Mouse (Mus musculus) forebrain, embryonic 13.5 days (tissue): ENCODE measurements at regions not wholly inside any gene's neighbourhood (a gene's known extent, or its start where the extent isn't known, plus 50 kb on each side); places are given as distances from the start of the nearest gene placed in this dataset.
"Not testable (repeated sequence)": the region's sequence is repeated elsewhere in the genome, so short reads cannot be mapped to it uniquely, and the experiment has no call there.

Experiments
- ATAC-seq: fragments of 200-750 bp; cut with Nextera tagmentation; 2 replicates; pipeline ENCODE4 v1.8.0; 2017
- H3K27ac ChIP-seq: fragments of 300-500 bp; sonication (generic); 2 replicates; pipeline ENCODE4 v1.5.1; 2015; ENCODE audit warnings: inconsistent platforms, mild to moderate bottlenecking, moderate library complexity
- H3K27me3 ChIP-seq: fragments of 300-500 bp; sonication (generic); 2 replicates; pipeline ENCODE4 v1.6.1; 2015; ENCODE audit warnings: mild to moderate bottlenecking, inconsistent platforms
- H3K36me3 ChIP-seq: fragments of 300-500 bp; sonication (generic); 2 replicates; pipeline ENCODE4 v1.6.1; 2015; ENCODE audit warnings: mild to moderate bottlenecking, inconsistent platforms; ENCODE audit not compliant: poor library complexity, severe bottlenecking
- H3K4me1 ChIP-seq: fragments of 300-500 bp; sonication (generic); 2 replicates; pipeline ENCODE4 v1.6.1; 2015; ENCODE audit warnings: inconsistent platforms
- H3K4me2 ChIP-seq: fragments of 300-500 bp; sonication (generic); 2 replicates; pipeline ENCODE4 v1.6.1; 2015; ENCODE audit warnings: inconsistent platforms, mild to moderate bottlenecking, moderate library complexity
- H3K4me3 ChIP-seq: fragments of 300-500 bp; sonication (generic); 2 replicates; pipeline ENCODE4 v1.5.1; 2015; ENCODE audit warnings: mild to moderate bottlenecking, inconsistent platforms
- H3K9ac ChIP-seq: fragments of 300-500 bp; sonication (generic); 2 replicates; pipeline ENCODE4 v1.6.1; 2015; ENCODE audit warnings: mild to moderate bottlenecking, inconsistent platforms
- H3K9me3 ChIP-seq: fragments of 300-500 bp; sonication (generic); replicated peaks from 2 replicates; pipeline ENCODE4 v1.6.1; 2016; ENCODE audit warnings: inconsistent platforms
- WGBS: fragments of 180-500 bp; shearing (Covaris S2); methylation state at CpG from one replicate; pipeline ENCODE4 v1.1.7; 2015; 5-methylcytosine and 5-hydroxymethylcytosine counted together

GRCm38 (mm10) chr13:46020945-46021835 is 56.4 kb upstream of the Atxn1 start:
- Histone ChIP-seq H3K9ac (no peak overlapping the region), H3K36me3 (no peaks in the 10 kb centered on the region), H3K4me1 (peaks cover 33% of the 10 kb centered on the region), H3K27me3 (no peaks in the 10 kb centered on the region), H3K4me3 (no peak overlapping the region), H3K27ac (no peak overlapping the region), H3K9me3 (no peaks in the 10 kb centered on the region), H3K4me2 (no peak overlapping the region)
- ATAC-seq, result no peak
- WGBS, result 95% methylated on average over 6 of the region's 6 CpGs

- Histone ChIP-seq H3K4me1 (peaks cover 33% of the 10 kb centered on the region), H3K27ac (no peak overlapping the region), H3K9ac (no peak overlapping the region), H3K4me2 (no peak overlapping the region), H3K4me3 (no peak overlapping the region), H3K9me3 (no peaks in the 10 kb centered on the region), H3K36me3 (no peaks in the 10 kb centered on the region), H3K27me3 (no peaks in the 10 kb centered on the region)
- WGBS, result 41% methylated on average over 9 of the region's 9 CpGs
- ATAC-seq, result peak; percentile 38; the same call in 1 of the 2 replicates
Observed at GRCm38 (mm10) chr13:46019431-46020166, 54.8 kb upstream of the Atxn1 start.

GRCm38 (mm10) chr13:46018903-46019430 is 54.2 kb upstream of the Atxn1 start:
- H3K4me2 ChIP-seq, result no peak overlapping the region
- no peak overlapping the region for H3K9ac ChIP-seq
- peaks cover 30% of the 10 kb centered on the region for H3K4me1 ChIP-seq
- H3K36me3 ChIP-seq, result no peaks in the 10 kb centered on the region
- H3K27me3 ChIP-seq, result no peaks in the 10 kb centered on the region
- no peak for ATAC-seq
- 78% methylated on average over 13 of the region's 13 CpGs for WGBS
- no peak overlapping the region for H3K27ac ChIP-seq
- H3K9me3 ChIP-seq, result no peaks in the 10 kb centered on the region
- no peak overlapping the region for H3K4me3 ChIP-seq

GRCm38 (mm10) chr13:46017742-46018141 is 52.9 kb upstream of the Atxn1 start:
- Histone ChIP-seq H3K4me2 (no peak overlapping the region), H3K27me3 (no peaks in the 10 kb centered on the region), H3K9me3 (no peaks in the 10 kb centered on the region), H3K4me3 (no peak overlapping the region), H3K27ac (no peak overlapping the region), H3K9ac (no peak overlapping the region), H3K4me1 (peaks cover 18% of the 10 kb centered on the region), H3K36me3 (no peaks in the 10 kb centered on the region)
- 98% methylated on average over 5 of the region's 5 CpGs for WGBS
- no peak for ATAC-seq

- H3K4me3 ChIP-seq, H3K9ac ChIP-seq, H3K4me2 ChIP-seq, H3K27ac ChIP-seq, H3K27me3 ChIP-seq, ATAC-seq, H3K36me3 ChIP-seq, H3K9me3 ChIP-seq: not testable (repeated sequence)
- 81% methylated on average over 2 of the region's 2 CpGs for whole genome bisulfite sequencing
- H3K4me1 ChIP-seq, result peaks cover 11% of the 10 kb centered on the region
Observed at GRCm38 (mm10) chr13:46017011-46017410, 52.2 kb upstream of the Atxn1 start.

- Histone ChIP-seq H3K36me3 (no peaks in the 10 kb centered on the region), H3K4me3 (no peak overlapping the region), H3K27me3 (no peaks in the 10 kb centered on the region), H3K4me2 (no peak overlapping the region), H3K9ac (no peak overlapping the region), H3K27ac (no peak overlapping the region), H3K4me1 (peaks cover 11% of the 10 kb centered on the region), H3K9me3 (no peaks in the 10 kb centered on the region)
- 83% methylated on average over 7 of the region's 7 CpGs for WGBS
- ATAC-seq, result no peak
Observed at GRCm38 (mm10) chr13:46015231-46015630, 50.4 kb upstream of the Atxn1 start.

GRCm38 (mm10) chr13:46014637-46015036 is 49.8 kb upstream of the Atxn1 start:
- no peaks in the 10 kb centered on the region for H3K9me3 ChIP-seq
- H3K27ac ChIP-seq, result no peak overlapping the region
- no peak for ATAC-seq
- WGBS, result 88% methylated on average over 2 of the region's 2 CpGs
- no peak overlapping the region for H3K4me3 ChIP-seq
- H3K4me2 ChIP-seq, result no peak overlapping the region
- no peak overlapping the region for H3K9ac ChIP-seq
- peaks cover 9% of the 10 kb centered on the region for H3K4me1 ChIP-seq
- no peaks in the 10 kb centered on the region for H3K27me3 ChIP-seq
- no peaks in the 10 kb centered on the region for H3K36me3 ChIP-seq
